ENCODE assay signal across 13 mouse cellular contexts in genomic region chr2:31057549-31058177, GRCm38 (mm10).
A peak's percentile ranks its signal among the peaks of the same experiment; 100 is the strongest.
DNase-seq lines count a peak whose midpoint lies in the region; ATAC-seq and TF ChIP-seq lines count a peak whose summit lies in the region.
"Had no signal": no experiment of that assay in that cellular context is flagged by ENCODE, and none has a peak within 500 bp of the region (broad histone marks: within the 10 kb centered on the region; RNA-seq: fewer than 3 reads in every experiment).

No protein-coding gene starts in this region.

- no peak for TF ChIP-seq CTCF in forebrain, postnatal 0 days (IDR thresholded peaks at IDR 0.05; ENCODE audit: low read depth)
- no peak for TF ChIP-seq CTCF in midbrain, postnatal 0 days (IDR thresholded peaks at IDR 0.05)

- H3K36me3 ChIP-seq in forebrain, embryonic 14.5 days (ENCODE audit: control insufficient read depth, insufficient read depth, low read length), result peaks cover 20% of the 10 kb centered on the region
- H3K36me3 ChIP-seq in forebrain, postnatal 0 days (ENCODE audit: insufficient read depth), result peaks cover 52% of the 10 kb centered on the region
- H3K36me3 ChIP-seq in midbrain, embryonic 11.5 days (ENCODE audit: control insufficient read depth, insufficient read depth, low read length), result no peaks in the 10 kb centered on the region
- peaks cover 40% of the 10 kb centered on the region for H3K36me3 ChIP-seq in midbrain, embryonic 13.5 days
- H3K36me3 ChIP-seq in midbrain, postnatal 0 days (ENCODE audit: insufficient read depth, low read length), result peaks cover 49% of the 10 kb centered on the region

- no peaks in the 10 kb centered on the region for H3K27me3 ChIP-seq in forebrain, embryonic 14.5 days (replicated peaks; ENCODE audit: control insufficient read depth, insufficient read depth, low read length)
- no peaks in the 10 kb centered on the region for H3K27me3 ChIP-seq in forebrain, postnatal 0 days (ENCODE audit: insufficient read depth, low read length)
- H3K27me3 ChIP-seq in midbrain, embryonic 11.5 days (ENCODE audit: control insufficient read depth, insufficient read depth, low read length), result no peaks in the 10 kb centered on the region
- no peaks in the 10 kb centered on the region for H3K27me3 ChIP-seq in midbrain, embryonic 13.5 days
- no peaks in the 10 kb centered on the region for H3K27me3 ChIP-seq in midbrain, postnatal 0 days (ENCODE audit: insufficient read depth, low read length)

- DNase-seq in forebrain, embryonic 14.5 days (ENCODE audit: low spot score), result peak; percentile 14
- DNase-seq in forebrain, postnatal 0 days, result no peak
- peak; percentile 70 for DNase-seq in midbrain, embryonic 11.5 days (ENCODE audit: low spot score, missing footprints)
- peak; percentile 74 for DNase-seq in cerebellum, adult 11 months
- peak; percentile 35 for DNase-seq in midbrain, postnatal 0 days (ENCODE audit: low spot score)
- DNase-seq in frontal cortex, postnatal 14 days (ENCODE audit: low spot score in 2 of 2), result no peak
- DNase-seq in gastrocnemius, adult 8-10 months (ENCODE audit: low spot score in 2 of 2), result no peak
- DNase-seq: kidney, adult 18-20 months; right cerebral cortex, postnatal 14 days; thymus, postnatal 36 days had no signal

- H3K27ac ChIP-seq in forebrain, embryonic 14.5 days (ENCODE audit: low read depth, low read length), result no peak overlapping the region
- H3K27ac ChIP-seq in forebrain, postnatal 0 days (ENCODE audit: low read depth, low read length), result no peak overlapping the region
- no peak overlapping the region for H3K27ac ChIP-seq in midbrain, embryonic 11.5 days (ENCODE audit: low read depth, low read length)
- H3K27ac ChIP-seq in midbrain, embryonic 13.5 days, result no peak overlapping the region
- H3K27ac ChIP-seq in midbrain, postnatal 0 days (ENCODE audit: low read depth, low read length), result no peak overlapping the region
- H3K27ac ChIP-seq: heart, embryonic 10.5 days; hindbrain, embryonic 10.5 days had no signal

- H3K4me1 ChIP-seq in forebrain, embryonic 14.5 days (ENCODE audit: control insufficient read depth, insufficient read depth, low read length), result no peaks in the 10 kb centered on the region
- no peaks in the 10 kb centered on the region for H3K4me1 ChIP-seq in forebrain, postnatal 0 days (ENCODE audit: insufficient read depth)
- peaks cover 2% of the 10 kb centered on the region; the same call in 1 of the 2 replicates for H3K4me1 ChIP-seq in midbrain, embryonic 11.5 days (ENCODE audit: control insufficient read depth, insufficient read depth, low read length)
- H3K4me1 ChIP-seq in midbrain, embryonic 13.5 days (replicated peaks), result no peaks in the 10 kb centered on the region
- no peaks in the 10 kb centered on the region for H3K4me1 ChIP-seq in midbrain, postnatal 0 days (ENCODE audit: insufficient read depth, low read length)
- H3K4me1 ChIP-seq: heart, embryonic 10.5 days had no signal

- ATAC-seq in forebrain, embryonic 14.5 days, result no peak
- no peak for ATAC-seq in forebrain, postnatal 0 days
- ATAC-seq in midbrain, embryonic 11.5 days (ENCODE audit: low FRiP score), result no peak
- no peak for ATAC-seq in midbrain, embryonic 13.5 days
- ATAC-seq in midbrain, postnatal 0 days (ENCODE audit: low FRiP score), result no peak

- no peak overlapping the region for H3K4me3 ChIP-seq in forebrain, embryonic 14.5 days (ENCODE audit: low read depth, low read length)
- no peak overlapping the region for H3K4me3 ChIP-seq in forebrain, postnatal 0 days (ENCODE audit: low read depth, low read length)
- no peak overlapping the region for H3K4me3 ChIP-seq in midbrain, embryonic 11.5 days (ENCODE audit: low read depth, low read length)
- H3K4me3 ChIP-seq in midbrain, embryonic 13.5 days (replicated peaks), result no peak overlapping the region
- no peak overlapping the region for H3K4me3 ChIP-seq in midbrain, postnatal 0 days (ENCODE audit: low read depth, low read length)
- H3K4me3 ChIP-seq: heart, embryonic 10.5 days; hindbrain, embryonic 10.5 days had no signal

- WGBS in forebrain, embryonic 14.5 days, result 58% methylated on average over 6 of the region's 6 CpGs
- WGBS in forebrain, postnatal 0 days, result 43% methylated on average over 6 of the region's 6 CpGs
- 69% methylated on average over 6 of the region's 6 CpGs for WGBS in midbrain, embryonic 11.5 days
- WGBS in midbrain, embryonic 13.5 days, result 67% methylated on average over 6 of the region's 6 CpGs
- 61% methylated on average over 6 of the region's 6 CpGs for WGBS in midbrain, postnatal 0 days

- H3K4me2 ChIP-seq in forebrain, embryonic 14.5 days (ENCODE audit: low read length), result no peak overlapping the region
- H3K4me2 ChIP-seq in forebrain, postnatal 0 days (ENCODE audit: low read depth), result no peak overlapping the region
- no peak overlapping the region for H3K4me2 ChIP-seq in midbrain, embryonic 11.5 days
- no peak overlapping the region for H3K4me2 ChIP-seq in midbrain, embryonic 13.5 days (replicated peaks)
- H3K4me2 ChIP-seq in midbrain, postnatal 0 days (ENCODE audit: low read depth, low read length, poor library complexity, severe bottlenecking), result no peak overlapping the region

- H3K9ac ChIP-seq in forebrain, embryonic 14.5 days (ENCODE audit: low read length), result no peak overlapping the region
- H3K9ac ChIP-seq in forebrain, postnatal 0 days, result no peak overlapping the region
- H3K9ac ChIP-seq in midbrain, embryonic 11.5 days (ENCODE audit: low read length), result no peak overlapping the region
- no peak overlapping the region for H3K9ac ChIP-seq in midbrain, embryonic 13.5 days (replicated peaks)
- H3K9ac ChIP-seq in midbrain, postnatal 0 days (replicated peaks; ENCODE audit: low read length, poor library complexity, severe bottlenecking), result no peak overlapping the region

- no peaks in the 10 kb centered on the region for H3K9me3 ChIP-seq in forebrain, embryonic 14.5 days (replicated peaks; ENCODE audit: control insufficient read depth, low read length)
- H3K9me3 ChIP-seq in forebrain, postnatal 0 days (ENCODE audit: low read length), result no peaks in the 10 kb centered on the region
- no peaks in the 10 kb centered on the region for H3K9me3 ChIP-seq in midbrain, embryonic 11.5 days (ENCODE audit: control insufficient read depth, low read length)
- H3K9me3 ChIP-seq in midbrain, embryonic 13.5 days, result no peaks in the 10 kb centered on the region
- H3K9me3 ChIP-seq in midbrain, postnatal 0 days (ENCODE audit: low read length), result no peaks in the 10 kb centered on the region
- H3K9me3 ChIP-seq: heart, embryonic 10.5 days had no signal

Comparison
In these comparisons a context has a peak if more than half of its experiments do, and no peak if none do; other contexts are left out.
1. DNase-seq: peak in forebrain, embryonic 14.5 days (single experiment), midbrain, embryonic 11.5 days (single experiment), cerebellum, adult 11 months (single experiment) and midbrain, postnatal 0 days (single experiment); none in forebrain, postnatal 0 days (single experiment), frontal cortex, postnatal 14 days (0 of 2) and gastrocnemius, adult 8-10 months (0 of 2).